Mouse (Mus musculus) megakaryocyte progenitor cell, adult 5-6 weeks (primary cell): ENCODE measurements at regions not wholly inside any gene's neighbourhood (a gene's known extent, or its start where the extent isn't known, plus 50 kb on each side); places are given as distances from the start of the nearest gene placed in this dataset.
A peak's percentile ranks its signal among the peaks of the same experiment; 100 is the strongest.

Experiments
- ATAC-seq: replicated peaks from 2 replicates; pipeline ENCODE4 v1.8.0; 2016; ENCODE audit warnings: mild to moderate bottlenecking, moderate TSS enrichment, inconsistent platforms; ENCODE audit not compliant: poor library complexity

DNA sequence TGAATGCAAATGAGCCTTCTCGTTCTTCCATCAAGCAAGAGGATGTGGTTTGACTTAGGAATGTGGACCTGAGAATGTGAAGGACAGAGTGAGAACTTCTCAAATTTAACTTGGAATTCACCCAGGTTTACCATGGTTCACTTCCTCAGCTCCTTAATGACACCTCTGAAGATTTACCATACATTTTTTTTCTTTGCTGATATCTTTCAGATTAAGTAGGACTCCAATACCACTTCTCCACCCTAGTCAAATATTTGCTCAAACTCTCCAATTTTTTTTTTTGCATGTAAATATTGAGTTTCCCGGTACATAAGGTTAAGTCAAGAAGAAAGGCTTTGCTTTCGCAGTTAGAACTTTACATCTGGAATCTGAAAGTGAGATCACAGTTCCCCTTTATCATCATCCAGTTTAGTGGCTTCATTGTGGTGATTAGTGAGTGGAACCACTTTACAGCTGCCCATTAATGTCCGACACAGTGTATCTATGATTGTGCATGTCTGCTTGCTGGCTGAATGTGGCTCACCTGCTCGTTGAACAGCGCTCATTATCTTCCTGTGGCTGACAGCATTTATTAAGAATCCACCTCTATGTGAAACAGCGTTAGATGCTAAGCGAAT is 446.0 kb upstream of the Adam34 start:
- ATAC-seq: no peak

GRCm38 (mm10) chr8:44165115-44165514 is 455.3 kb upstream of the Adam34 start:
- no peak for ATAC-seq

DNA sequence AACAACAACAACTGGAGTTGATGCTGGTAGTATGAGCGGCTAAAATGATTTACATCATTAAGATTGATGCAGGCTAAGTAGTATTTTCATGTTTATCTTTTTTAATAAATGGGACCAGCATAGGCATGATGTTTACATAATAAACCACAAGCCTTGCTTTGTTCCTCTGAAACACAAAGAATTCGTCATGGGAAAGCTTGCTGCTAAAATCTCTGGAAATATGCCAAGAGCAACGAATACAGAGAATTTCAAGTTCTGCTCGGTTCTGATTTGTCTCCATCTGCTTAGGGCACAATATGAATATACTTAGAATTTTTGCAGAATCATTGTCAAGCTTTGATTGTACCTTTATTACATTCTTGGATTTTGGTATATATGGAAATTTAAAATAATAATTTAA is 467.2 kb upstream of the Adam34 start:
- ATAC-seq: no peak

GRCm38 (mm10) chr8:44202228-44202627 is 492.4 kb upstream of the Adam34 start:
- no peak for ATAC-seq

DNA sequence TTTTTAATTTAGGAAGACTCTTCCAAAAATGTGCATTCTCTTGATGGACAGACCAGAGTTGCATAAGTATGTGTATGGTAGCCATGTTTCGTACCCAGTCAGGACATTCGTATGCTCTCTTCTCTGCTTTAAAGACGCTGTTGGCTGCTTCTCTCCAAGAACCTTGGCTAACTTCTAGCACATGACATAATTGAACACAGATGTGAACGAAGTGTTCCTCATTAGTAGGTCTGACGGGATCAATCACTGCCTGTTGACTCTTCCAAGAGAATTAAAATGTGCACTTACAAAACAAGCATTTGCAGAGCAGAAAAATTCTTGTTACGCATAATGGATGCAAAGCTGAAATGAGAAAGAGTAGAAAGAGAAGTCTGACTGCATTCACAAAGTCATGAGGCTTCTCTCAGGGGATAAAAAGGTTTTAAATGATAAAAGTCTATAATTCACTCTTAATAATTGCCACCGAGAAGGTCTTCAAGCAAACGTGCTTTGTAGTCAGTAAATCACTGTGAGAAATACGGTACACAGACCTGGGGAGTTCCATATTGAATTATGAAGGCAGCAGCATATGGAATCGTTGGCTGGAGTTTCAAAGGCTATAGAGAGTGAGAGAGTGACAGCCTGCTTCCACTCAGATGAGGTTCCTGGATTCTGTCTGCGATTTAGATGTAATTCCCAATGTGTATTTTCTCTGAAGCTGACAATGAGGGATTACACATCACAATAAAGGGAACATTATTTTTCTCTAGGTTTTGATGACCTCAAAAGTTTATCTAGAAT is 496.7 kb upstream of the Adam34 start:
- no peak for ATAC-seq

- no peak for ATAC-seq
These were observed 512.5 kb upstream of the Adam34 start for GRCm38 (mm10) chr8:44222346-44222745.

DNA sequence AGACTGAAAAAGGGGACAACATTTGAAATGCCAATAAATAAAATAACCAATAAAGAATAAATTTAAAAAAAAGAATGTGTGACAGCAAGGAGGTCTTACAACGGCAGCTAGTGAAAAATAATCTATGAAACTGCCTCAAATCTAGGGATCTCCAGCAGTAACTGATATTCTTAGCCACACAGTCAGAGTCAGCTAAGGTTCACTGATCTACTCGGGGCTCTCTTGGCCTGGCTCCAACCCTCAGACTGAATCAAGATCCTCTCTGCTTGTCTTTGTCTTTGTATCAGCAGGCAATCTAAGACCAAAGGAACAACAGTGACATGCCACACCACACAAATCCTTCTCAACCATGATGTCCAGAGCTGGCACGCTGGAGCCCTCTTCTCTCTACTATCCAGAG is 542.5 kb upstream of the Adam34 start:
- ATAC-seq: no peak

- no peak for ATAC-seq
These were observed 547.2 kb upstream of the Adam34 start for GRCm38 (mm10) chr8:44257051-44257450.

GRCm38 (mm10) chr8:44261039-44261438 is 551.2 kb upstream of the Adam34 start:
- ATAC-seq: no peak

DNA sequence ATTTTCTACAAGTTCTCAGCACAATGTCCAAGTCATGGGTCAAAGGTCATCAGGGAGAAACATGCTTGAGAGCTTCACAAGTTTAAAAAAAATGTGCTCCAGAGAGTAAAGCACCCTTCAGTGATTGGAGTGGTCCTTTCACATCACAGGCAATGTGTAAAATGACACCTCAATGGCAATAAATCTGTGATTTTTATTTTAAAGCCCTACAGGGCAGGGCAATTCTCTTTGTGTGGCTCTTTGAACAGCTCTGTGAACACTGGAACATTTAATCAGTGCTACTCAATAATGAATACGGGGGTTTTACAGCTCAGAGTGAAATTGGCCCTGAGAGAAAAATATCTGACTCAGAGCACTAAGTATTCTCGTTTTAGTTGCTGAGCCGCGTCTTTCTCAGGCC is 563.5 kb upstream of the Adam34 start:
- ATAC-seq: no peak

DNA sequence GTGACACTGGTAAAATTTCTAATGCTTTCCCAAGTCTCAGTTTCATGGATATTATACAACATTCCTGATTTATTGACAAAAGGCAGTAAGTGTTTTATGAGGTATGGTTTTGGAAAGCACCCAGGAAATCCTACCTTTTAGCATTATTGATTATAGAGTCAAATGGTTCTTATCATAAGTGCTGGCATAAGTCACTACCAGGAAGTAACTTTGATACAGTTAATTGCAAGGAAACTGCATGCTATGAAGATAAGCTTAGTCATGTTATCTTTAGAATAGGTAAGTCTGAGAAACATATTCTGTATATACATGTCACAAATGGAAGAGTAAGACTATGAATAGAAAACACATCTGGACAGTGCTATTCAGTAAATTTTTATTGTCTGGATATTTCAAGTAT is 608.4 kb upstream of the Adam34 start:
- ATAC-seq: no peak

DNA sequence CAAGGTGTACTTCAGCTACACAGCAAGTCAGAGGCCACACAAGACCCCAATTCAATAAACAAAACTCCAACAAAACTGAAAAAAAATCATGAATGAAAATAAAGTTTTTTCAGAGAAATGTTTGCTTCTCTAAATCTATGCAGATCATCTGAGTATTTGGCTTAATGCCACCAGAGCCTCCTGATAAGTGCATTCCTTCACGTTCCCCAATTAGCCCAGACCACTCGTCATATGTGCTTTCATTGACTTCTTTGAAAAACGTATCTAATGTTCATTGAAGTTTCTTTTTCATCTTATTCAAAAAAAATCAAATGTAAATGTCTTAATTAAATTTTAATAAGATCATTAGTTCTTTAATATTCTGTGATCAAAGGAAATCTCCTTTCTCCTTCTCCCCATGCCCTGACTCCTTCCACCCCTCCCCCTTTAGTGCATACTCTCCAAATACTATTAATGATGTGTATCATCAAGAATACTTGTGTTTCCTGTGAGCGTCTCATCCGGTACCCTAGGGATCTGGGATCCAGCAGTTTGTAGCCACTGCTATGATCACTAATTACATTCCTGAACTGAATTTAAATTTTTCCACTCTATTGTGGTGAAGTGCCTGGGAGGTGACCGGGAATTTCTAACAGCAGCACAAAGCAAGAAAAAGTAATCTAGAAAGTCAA is 600.8 kb upstream of the Fat1 start:
- no peak for ATAC-seq

- ATAC-seq: no peak
These were observed 591.8 kb upstream of the Fat1 start for GRCm38 (mm10) chr8:44343401-44343800.

DNA sequence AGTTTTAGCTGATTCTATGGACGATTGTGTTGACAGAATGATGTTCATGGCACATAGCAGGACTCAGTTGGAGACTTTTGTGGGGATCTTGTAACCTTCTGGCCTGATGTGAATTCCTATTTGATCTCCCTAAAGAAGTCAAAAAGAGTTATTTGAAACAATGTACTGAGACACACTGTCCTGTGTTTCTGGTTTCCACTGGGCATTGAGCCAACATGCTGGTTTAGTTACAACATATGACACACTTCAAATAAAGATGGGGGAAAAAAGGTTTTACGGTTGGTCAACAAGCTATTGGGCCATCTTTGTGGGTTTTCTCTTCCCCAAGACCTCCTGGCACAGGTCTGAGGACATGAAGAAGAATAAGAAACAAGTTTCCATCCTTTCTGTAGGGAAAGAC is 591.3 kb upstream of the Fat1 start:
- peak; percentile 26; the same call in 1 of the 2 replicates for ATAC-seq

- ATAC-seq: no peak
These were observed 587.8 kb upstream of the Fat1 start for GRCm38 (mm10) chr8:44347412-44347811.

DNA sequence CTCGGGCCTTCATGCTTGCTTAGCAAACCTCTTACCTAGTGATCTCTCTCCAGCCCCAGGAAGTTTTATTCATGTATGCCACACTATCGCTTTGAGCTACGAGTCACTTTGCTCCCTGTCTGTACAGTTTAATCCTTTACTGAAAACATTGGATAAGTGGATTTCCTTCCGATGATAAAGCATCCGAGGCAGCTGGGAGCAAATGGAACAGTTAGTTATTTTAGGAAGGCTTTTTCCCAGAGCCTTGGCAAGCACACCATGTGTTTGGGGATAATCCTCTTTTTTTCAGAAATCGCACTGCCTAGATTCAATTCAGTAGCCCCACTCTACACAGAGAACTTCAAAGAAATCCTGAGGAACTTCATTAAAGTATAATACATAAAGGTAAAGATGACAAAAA is 561.3 kb upstream of the Fat1 start:
- no peak for ATAC-seq

DNA sequence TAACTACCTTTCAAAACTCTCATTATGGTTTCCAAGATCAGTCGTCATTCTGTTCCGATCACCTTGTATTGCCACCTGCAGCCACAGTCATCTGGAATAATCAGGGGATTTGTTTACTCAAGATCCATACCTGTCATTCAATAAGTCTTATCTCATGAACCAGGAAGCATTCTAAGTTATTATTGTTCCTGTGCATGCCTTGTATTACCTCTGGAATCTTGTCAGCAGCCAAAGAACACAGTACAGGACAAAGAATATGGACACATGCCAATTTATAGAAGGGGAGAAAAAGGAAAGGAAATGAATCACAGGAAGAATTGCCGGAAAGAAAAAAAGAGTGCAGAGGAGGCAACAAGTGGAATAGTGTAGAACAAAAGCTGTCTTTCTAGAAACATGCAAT is 557.5 kb upstream of the Fat1 start:
- ATAC-seq: no peak

GRCm38 (mm10) chr8:44408462-44408861 is 526.8 kb upstream of the Fat1 start:
- no peak for ATAC-seq

DNA sequence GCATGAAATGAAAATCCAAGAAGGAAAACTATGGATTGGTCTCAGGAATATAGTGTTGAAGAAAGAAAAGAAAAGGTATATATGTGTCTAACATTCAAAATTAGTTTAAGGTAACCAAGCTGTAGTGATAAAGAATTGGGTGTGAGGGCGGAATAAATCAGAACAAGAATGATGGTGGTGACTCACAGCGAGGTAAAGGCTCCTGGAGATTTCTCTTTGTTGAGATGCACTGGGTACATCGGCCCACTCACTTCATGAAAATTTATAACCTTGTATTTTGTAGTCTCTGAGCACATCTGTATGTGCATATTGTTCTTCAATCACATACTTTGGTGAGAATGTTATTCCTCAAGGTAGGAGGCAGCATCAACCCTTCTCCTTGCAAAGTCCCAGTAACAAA is 525.0 kb upstream of the Fat1 start:
- ATAC-seq: no peak

- ATAC-seq: no peak
These were observed 517.2 kb upstream of the Fat1 start for GRCm38 (mm10) chr8:44418003-44418402.

DNA sequence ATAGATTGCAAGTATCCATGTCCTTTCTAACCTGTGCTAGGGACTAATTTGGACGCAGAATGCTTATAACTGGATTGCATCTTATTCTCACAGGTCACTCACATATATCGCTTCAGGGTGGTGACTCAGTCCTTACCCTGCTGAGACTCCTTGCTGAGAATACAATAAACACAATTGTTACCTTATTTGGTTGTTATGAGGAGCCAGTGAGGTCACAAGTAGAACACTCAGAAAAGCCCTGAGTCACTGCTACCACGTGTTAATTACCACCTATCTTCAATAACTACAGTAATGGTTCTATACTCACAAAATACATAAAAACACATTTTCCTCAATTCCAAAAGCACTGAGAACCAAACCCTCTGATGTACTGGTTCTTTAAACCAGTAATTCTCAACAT is 479.8 kb upstream of the Fat1 start:
- no peak for ATAC-seq

GRCm38 (mm10) chr8:44456336-44456735 is 478.9 kb upstream of the Fat1 start:
- ATAC-seq: no peak
